ENCODE assay signal across 8 mouse cellular contexts in genomic region chr11:29548504-29549424, GRCm38 (mm10). TPM values are rescaled to one million over a fixed set of nuclear protein-coding genes. Genes with fewer than 3 reads are reported as not detected.
DNase-seq lines count a peak whose midpoint lies in the region; ATAC-seq and TF ChIP-seq lines count a peak whose summit lies in the region.

No protein-coding gene starts in this region.

- no peak for TF ChIP-seq CTCF in heart, adult 2 months (IDR thresholded peaks at IDR 0.05)
- no peak for TF ChIP-seq CTCF in cortical plate, adult 2 months (IDR thresholded peaks at IDR 0.05; ENCODE audit: extremely low read depth, insufficient read depth, low read length)
- no peak for TF ChIP-seq CTCF in midbrain, postnatal 0 days (IDR thresholded peaks at IDR 0.05)

- TF ChIP-seq POLR2A in heart, adult 2 months (IDR thresholded peaks at IDR 0.05; ENCODE audit: insufficient read depth, low read depth, low read length): no peak
- no peak for TF ChIP-seq POLR2A in cortical plate, adult 2 months (IDR thresholded peaks at IDR 0.05; ENCODE audit: extremely low read depth, insufficient read depth, low read length)

- H3K4me1 ChIP-seq in heart, adult 2 months (ENCODE audit: control insufficient read depth, insufficient read depth, low read length): peaks cover 1% of the 10 kb centered on the region
- H3K4me1 ChIP-seq in cortical plate, adult 2 months (ENCODE audit: control insufficient read depth, insufficient read depth, low read length): no peaks in the 10 kb centered on the region
- H3K4me1 ChIP-seq in intestine, embryonic 16.5 days (ENCODE audit: control insufficient read depth, insufficient read depth, low read length): peaks cover 5% of the 10 kb centered on the region; the same call in 1 of the 2 replicates
- H3K4me1 ChIP-seq in midbrain, postnatal 0 days (ENCODE audit: insufficient read depth, low read length): no peaks in the 10 kb centered on the region

- H3K27me3 ChIP-seq in heart, adult 2 months (ENCODE audit: control insufficient read depth, insufficient read depth, low read length): no peaks in the 10 kb centered on the region
- no peaks in the 10 kb centered on the region for H3K27me3 ChIP-seq in intestine, embryonic 16.5 days (replicated peaks; ENCODE audit: control insufficient read depth, insufficient read depth, low read length)
- H3K27me3 ChIP-seq in midbrain, postnatal 0 days (ENCODE audit: insufficient read depth, low read length): no peaks in the 10 kb centered on the region

- intact Hi-C loops in heart, adult 2 months (cut with DNase I): loop anchor here (1.0 to 10.0 kb wide), 3 partner anchors 146 to 476 kb away; partner anchors contain the start of genes Ccdc88a and Eml6

- H3K4me2 ChIP-seq in intestine, embryonic 16.5 days (ENCODE audit: low read depth, low read length): peak overlapping the region; percentile 57
- peak overlapping the region; percentile 72 for H3K4me2 ChIP-seq in midbrain, postnatal 0 days (ENCODE audit: low read depth, low read length, poor library complexity, severe bottlenecking)

- 23% methylated on average over 23 of the region's 23 CpGs for WGBS in heart, adult 2 months
- WGBS in intestine, embryonic 16.5 days: 24% methylated on average over 23 of the region's 23 CpGs
- WGBS in midbrain, postnatal 0 days: 28% methylated on average over 23 of the region's 23 CpGs

- no peak for TF ChIP-seq EP300 in heart, adult 2 months (IDR thresholded peaks at IDR 0.05; ENCODE audit: insufficient read depth, low read depth, low read length)

- H3K79me2 ChIP-seq in heart, adult 2 months (replicated peaks; ENCODE audit: control insufficient read depth, insufficient read depth, low read length): no peaks in the 10 kb centered on the region

- H3K36me3 ChIP-seq in heart, adult 2 months (ENCODE audit: control insufficient read depth, insufficient read depth, low read length): peaks cover 17% of the 10 kb centered on the region
- H3K36me3 ChIP-seq in intestine, embryonic 16.5 days (ENCODE audit: control insufficient read depth, insufficient read depth, low read length): 0 out of 2 replicates have a peak, but pooled peaks cover 5% of the 10 kb centered on the region
- peaks cover 5% of the 10 kb centered on the region; the same call in 1 of the 2 replicates for H3K36me3 ChIP-seq in midbrain, postnatal 0 days (ENCODE audit: insufficient read depth, low read length)

- no peaks in the 10 kb centered on the region for H3K9me3 ChIP-seq in intestine, embryonic 16.5 days (ENCODE audit: control insufficient read depth, low read length)
- H3K9me3 ChIP-seq in midbrain, postnatal 0 days (ENCODE audit: low read length): no peaks in the 10 kb centered on the region

- DNase-seq in heart, adult 2 months: no peak
- DNase-seq in heart, adult 18-20 months: no peak
- peak; percentile 14 to 23 for DNase-seq in B cell, adult 2 months
- DNase-seq in midbrain, postnatal 0 days (ENCODE audit: low spot score): peak; percentile 1
- no peak for DNase-seq in embryo, embryonic 11 days
- no peak for DNase-seq in urinary bladder, postnatal 36 days (ENCODE audit: low spot score in 2 of 2)

- peak overlapping the region; percentile 82 for H3K4me3 ChIP-seq in heart, adult 2 months
- peak overlapping the region; percentile 47 for H3K4me3 ChIP-seq in cortical plate, adult 2 months (ENCODE audit: insufficient read depth, low read length)
- peak overlapping the region; percentile 84 for H3K4me3 ChIP-seq in intestine, embryonic 16.5 days (ENCODE audit: low read length)
- H3K4me3 ChIP-seq in midbrain, postnatal 0 days (ENCODE audit: low read depth, low read length): peak overlapping the region; percentile 74

- H3K27ac ChIP-seq in heart, adult 2 months: peak overlapping the region; percentile 94
- H3K27ac ChIP-seq in cortical plate, adult 2 months (ENCODE audit: insufficient read depth, low read length): no peak overlapping the region
- H3K27ac ChIP-seq in intestine, embryonic 16.5 days (ENCODE audit: low read length): peak overlapping the region; percentile 70
- peak overlapping the region; percentile 93 for H3K27ac ChIP-seq in midbrain, postnatal 0 days (ENCODE audit: low read depth, low read length)

- ATAC-seq in intestine, embryonic 16.5 days: no peak
- no peak for ATAC-seq in midbrain, postnatal 0 days (ENCODE audit: low FRiP score)

- peak overlapping the region; percentile 58 for H3K9ac ChIP-seq in heart, adult 2 months (ENCODE audit: low read depth, low read length)
- H3K9ac ChIP-seq in intestine, embryonic 16.5 days (ENCODE audit: low read depth, low read length): peak overlapping the region; percentile 90
- H3K9ac ChIP-seq in midbrain, postnatal 0 days (replicated peaks; ENCODE audit: low read length, poor library complexity, severe bottlenecking): peak overlapping the region; percentile 89

RNA-seq across cellular contexts. Expression of gene Rps27a, which starts 0.9 kb away (rescaled TPM):
- 100 to 1,000 TPM; 419 to 481 TPM for total RNA-seq in heart, adult 2 months (2021)
- polyA plus RNA-seq in heart, adult 2 months (2012; rRNA removed): 95.6 and 166 TPM in 2 replicates
- total RNA-seq in heart, adult 18-20 months (2021): 100 to 1,000 TPM; 497 to 519 TPM
- polyA plus RNA-seq in cortical plate, adult 2 months (2012; rRNA removed): 605 and 617 TPM in 2 replicates
- 938 and 1,006 TPM in 2 replicates for polyA plus RNA-seq in intestine, embryonic 16.5 days (2015; fragmentation: Nextera tagmentation; extraction: Ambion mirVana)
- total RNA-seq in midbrain, postnatal 0 days (2014; rRNA removed): 314 and 575 TPM in 2 replicates
- 518 and 553 TPM in 2 replicates for polyA plus RNA-seq in midbrain, postnatal 0 days (2015; fragmentation: Nextera tagmentation; extraction: Ambion mirVana)

RNA-seq across cellular contexts. Expression of gene Clhc1, which starts 1.0 kb away (rescaled TPM):
- total RNA-seq in heart, adult 2 months (2021): not detected
- 0.15 TPM in 1 of 2 replicates, not detected in the other for polyA plus RNA-seq in heart, adult 2 months (2012; rRNA removed)
- total RNA-seq in heart, adult 18-20 months (2021): not detected
- 0.13 and 0.17 TPM in 2 replicates for polyA plus RNA-seq in cortical plate, adult 2 months (2012; rRNA removed)
- 0.15 and 0.23 TPM in 2 replicates for polyA plus RNA-seq in intestine, embryonic 16.5 days (2015; fragmentation: Nextera tagmentation; extraction: Ambion mirVana)
- total RNA-seq in midbrain, postnatal 0 days (2014; rRNA removed): 1.2 TPM in 1 of 2 replicates, not detected in the other
- polyA plus RNA-seq in midbrain, postnatal 0 days (2015; fragmentation: Nextera tagmentation; extraction: Ambion mirVana): 0.15 TPM in 1 of 2 replicates, not detected in the other

RNA-seq across cellular contexts. Expression of gene Mtif2, which starts 22.6 kb away (rescaled TPM):
- total RNA-seq in heart, adult 2 months (2021): 10 to 100 TPM; 51.2 to 53.5 TPM
- 19.7 and 38.6 TPM in 2 replicates for polyA plus RNA-seq in heart, adult 2 months (2012; rRNA removed)
- total RNA-seq in heart, adult 18-20 months (2021): 10 to 100 TPM; 59.2 to 63.6 TPM
- polyA plus RNA-seq in cortical plate, adult 2 months (2012; rRNA removed): 22.9 and 25.4 TPM in 2 replicates
- polyA plus RNA-seq in intestine, embryonic 16.5 days (2015; fragmentation: Nextera tagmentation; extraction: Ambion mirVana): 45.7 and 47.4 TPM in 2 replicates
- total RNA-seq in midbrain, postnatal 0 days (2014; rRNA removed): 19.7 and 34.3 TPM in 2 replicates
- 30.5 and 35.9 TPM in 2 replicates for polyA plus RNA-seq in midbrain, postnatal 0 days (2015; fragmentation: Nextera tagmentation; extraction: Ambion mirVana)

RNA-seq across cellular contexts. Expression of gene Prorsd1, which starts 33.9 kb away (rescaled TPM):
- total RNA-seq in heart, adult 2 months (2021): 10 to 100 TPM; 20.4 to 22.0 TPM
- polyA plus RNA-seq in heart, adult 2 months (2012; rRNA removed): 6.7 and 12.2 TPM in 2 replicates
- 10 to 100 TPM; 22.8 to 26.5 TPM for total RNA-seq in heart, adult 18-20 months (2021)
- polyA plus RNA-seq in cortical plate, adult 2 months (2012; rRNA removed): 4.0 and 4.5 TPM in 2 replicates
- polyA plus RNA-seq in intestine, embryonic 16.5 days (2015; fragmentation: Nextera tagmentation; extraction: Ambion mirVana): 21.1 and 22.9 TPM in 2 replicates
- total RNA-seq in midbrain, postnatal 0 days (2014; rRNA removed): 1.2 and 3.2 TPM in 2 replicates
- polyA plus RNA-seq in midbrain, postnatal 0 days (2015; fragmentation: Nextera tagmentation; extraction: Ambion mirVana): 7.8 and 8.9 TPM in 2 replicates

Comparison
In these comparisons a context has a peak if more than half of its experiments do, and no peak if none do; other contexts are left out.
1. DNase-seq: peak in B cell, adult 2 months (2 of 2) and midbrain, postnatal 0 days (single experiment); none in heart, adult 2 months (0 of 2), heart, adult 18-20 months (0 of 2), embryo, embryonic 11 days (single experiment) and urinary bladder, postnatal 36 days (0 of 2).
2. Peak in every context shown above with its lines, with median percentiles within 50 percentile points of each other: H3K4me3 ChIP-seq and H3K9ac ChIP-seq.